Mouse (Mus musculus) CH12.LX (cell line): ENCODE results near the gene Syngr2. TPM values are rescaled to one million over a fixed set of nuclear protein-coding genes. Genes with fewer than 3 reads are reported as not detected.

Experiments used
- DNase-seq: peaks from one replicate; pipeline ENCODE4 v3.0.0-alpha.2; 2013; ENCODE audit errors: extremely low read depth
- H3K27ac ChIP-seq: 2 replicates; pipeline ENCODE4 v1.5.1; 2012; ENCODE audit warnings: low read depth, mild to moderate bottlenecking, control low read depth, moderate library complexity; ENCODE audit not compliant: insufficient read depth
- H3K27me3 ChIP-seq: replicated peaks from 2 replicates; pipeline ENCODE3; 2012; ENCODE audit warnings: inconsistent platforms
- H3K36me3 ChIP-seq, 2 experiments: replicated peaks in 1 of 2; 2 replicates each; pipeline versions ENCODE3 to v1.6.1; 2012; ENCODE audit warnings: inconsistent platforms in 1 of 2, low read length in 1 of 2, mild to moderate bottlenecking in 1 of 2, mixed read lengths in 1 of 2, moderate library complexity in 1 of 2; ENCODE audit not compliant: control insufficient read depth in 1 of 2, insufficient read depth in 1 of 2
- H3K4me1 ChIP-seq, 2 experiments: 2 replicates each; pipeline ENCODE4 v1.6.1; 2012; ENCODE audit warnings: inconsistent platforms in 1 of 2, moderate library complexity in 1 of 2; ENCODE audit not compliant: insufficient read depth in 2 of 2, control insufficient read depth in 1 of 2
- H3K4me2 ChIP-seq: 2 replicates; pipeline ENCODE4 v1.6.1; 2012; ENCODE audit warnings: low read depth, mild to moderate bottlenecking, control low read depth; ENCODE audit not compliant: poor library complexity, insufficient read depth, severe bottlenecking
- H3K4me3 ChIP-seq, 3 experiments: fragments of 150-350 bp in 1 of 3; sonication (generic) in 1 of 3; replicated peaks in 1 of 3; 2 replicates each; pipeline versions ENCODE3 to v1.5.1; 2011 to 2012; ENCODE audit warnings: low read depth in 2 of 3, low read length in 2 of 3, mild to moderate bottlenecking in 2 of 3, moderate library complexity in 2 of 3, control low read depth in 1 of 3, improper control_type of control experiment in 1 of 3, inconsistent platforms in 1 of 3, mixed read lengths in 1 of 3; ENCODE audit not compliant: poor library complexity in 1 of 3
- H3K79me2 ChIP-seq: replicated peaks from 2 replicates; pipeline ENCODE4 v1.6.1; 2012; ENCODE audit warnings: mild to moderate bottlenecking, moderate library complexity; ENCODE audit not compliant: control insufficient read depth, poor library complexity, insufficient read depth, severe bottlenecking; ENCODE audit errors: extremely low read depth
- H3K9ac ChIP-seq: 2 replicates; pipeline ENCODE4 v1.6.1; 2012; ENCODE audit warnings: low read depth, mild to moderate bottlenecking, control low read depth, moderate library complexity; ENCODE audit not compliant: insufficient read depth
- H3K9me3 ChIP-seq: replicated peaks from 2 replicates; pipeline ENCODE3; 2012; ENCODE audit warnings: low read length, inconsistent platforms, mixed read lengths
- BHLHE40 ChIP-seq: IDR thresholded peaks from 2 replicates; pipeline ENCODE4 v1.6.1; 2011; ENCODE audit warnings: mild to moderate bottlenecking, low read depth, low read length, improper control_type of control experiment
- CHD1 ChIP-seq: IDR thresholded peaks from 2 replicates; pipeline ENCODE4 v1.6.1; 2012; ENCODE audit warnings: low read depth, low read length, improper control_type of control experiment, inconsistent platforms
- CHD2 ChIP-seq: IDR thresholded peaks from 2 replicates; pipeline ENCODE4 v1.6.1; 2011; ENCODE audit warnings: low read length, improper control_type of control experiment
- CTCF ChIP-seq, 2 experiments: IDR thresholded peaks in 1 of 2; conservative IDR thresholded peaks in 1 of 2; 2 replicates each; pipeline ENCODE4 v1.5.1; 2011 to 2012; ENCODE audit warnings: low read depth in 2 of 2, low read length in 2 of 2, improper control_type of control experiment in 1 of 2, inconsistent platforms in 1 of 2, mild to moderate bottlenecking in 1 of 2, moderate library complexity in 1 of 2
- E2F4 ChIP-seq: IDR thresholded peaks from 2 replicates; pipeline ENCODE4 v1.6.1; 2011; ENCODE audit warnings: low read depth, low read length, improper control_type of control experiment; ENCODE audit not compliant: insufficient replicate concordance
- ELF1 ChIP-seq: IDR thresholded peaks from 2 replicates; pipeline ENCODE4 v1.6.1; 2014; ENCODE audit warnings: low read depth, mild to moderate bottlenecking, inconsistent platforms, low read length, improper control_type of control experiment
- EP300 ChIP-seq: IDR thresholded peaks from 2 replicates; pipeline ENCODE4 v1.6.1; 2011; ENCODE audit warnings: low read length, improper control_type of control experiment
- ETS1 ChIP-seq: conservative IDR thresholded peaks from 2 replicates; pipeline ENCODE4 v1.6.1; 2012; ENCODE audit warnings: low read depth, mild to moderate bottlenecking, inconsistent platforms, low read length, improper control_type of control experiment, moderate library complexity
- GABPA ChIP-seq: IDR thresholded peaks from 2 replicates; pipeline ENCODE4 v1.6.1; 2012; ENCODE audit warnings: low read depth, low read length, improper control_type of control experiment, inconsistent platforms; ENCODE audit not compliant: insufficient replicate concordance
- HCFC1 ChIP-seq: IDR thresholded peaks from 2 replicates; pipeline ENCODE4 v1.6.1; 2012; ENCODE audit warnings: low read depth, mild to moderate bottlenecking, inconsistent platforms, low read length, improper control_type of control experiment
- IRF4 ChIP-seq: IDR thresholded peaks from 2 replicates; pipeline ENCODE4 v1.6.1; 2014; ENCODE audit warnings: low read depth, mild to moderate bottlenecking, inconsistent platforms, low read length, improper control_type of control experiment
- JUN ChIP-seq: IDR thresholded peaks from 2 replicates; pipeline ENCODE4 v1.6.1; 2011; ENCODE audit warnings: low read depth, mild to moderate bottlenecking, low read length, improper control_type of control experiment, moderate library complexity; ENCODE audit not compliant: insufficient read depth
- JUND ChIP-seq: conservative IDR thresholded peaks from 2 replicates; pipeline ENCODE4 v1.6.1; 2011; ENCODE audit warnings: low read depth, low read length, improper control_type of control experiment
- KAT2A ChIP-seq: IDR thresholded peaks from 2 replicates; pipeline ENCODE4 v1.6.1; 2012; ENCODE audit warnings: low read length, improper control_type of control experiment, inconsistent platforms; ENCODE audit not compliant: insufficient replicate concordance
- MAFK ChIP-seq: IDR thresholded peaks from 2 replicates; pipeline ENCODE4 v1.6.1; 2011; ENCODE audit warnings: low read length, improper control_type of control experiment; ENCODE audit not compliant: insufficient replicate concordance
- MAX ChIP-seq: IDR thresholded peaks from 2 replicates; pipeline ENCODE4 v1.6.1; 2011; ENCODE audit warnings: low read length, improper control_type of control experiment
- MAZ ChIP-seq: IDR thresholded peaks from 2 replicates; pipeline ENCODE4 v1.6.1; 2012; ENCODE audit warnings: low read depth, mild to moderate bottlenecking, inconsistent platforms, low read length, improper control_type of control experiment, moderate library complexity
- MEF2A ChIP-seq: IDR thresholded peaks from 2 replicates; pipeline ENCODE4 v1.6.1; 2014; ENCODE audit warnings: low read depth, mild to moderate bottlenecking, inconsistent platforms, low read length, improper control_type of control experiment, borderline replicate concordance
- MXI1 ChIP-seq: IDR thresholded peaks from 2 replicates; pipeline ENCODE4 v1.6.1; 2011; ENCODE audit warnings: mild to moderate bottlenecking, low read depth, low read length, improper control_type of control experiment
- MYC ChIP-seq: IDR thresholded peaks from 2 replicates; pipeline ENCODE4 v1.6.1; 2011; ENCODE audit warnings: low read depth, mild to moderate bottlenecking, improper control_type of control experiment, low read length
- NELFE ChIP-seq: IDR thresholded peaks from 2 replicates; pipeline ENCODE4 v1.6.1; 2011; ENCODE audit warnings: low read depth, low read length, improper control_type of control experiment
- NRF1 ChIP-seq: IDR thresholded peaks from 2 replicates; pipeline ENCODE4 v1.6.1; 2014; ENCODE audit warnings: low read depth, mild to moderate bottlenecking, inconsistent platforms, low read length, improper control_type of control experiment, moderate library complexity
- PAX5 ChIP-seq: IDR thresholded peaks from 2 replicates; pipeline ENCODE4 v1.6.1; 2012; ENCODE audit warnings: low read length, inconsistent platforms, mixed read lengths
- POLR2AphosphoS2 ChIP-seq: IDR thresholded peaks from 2 replicates; pipeline ENCODE4 v1.6.1; 2011; ENCODE audit warnings: low read depth, low read length, improper control_type of control experiment
- RAD21 ChIP-seq: IDR thresholded peaks from 2 replicates; pipeline ENCODE4 v1.6.1; 2011; ENCODE audit warnings: low read depth, mild to moderate bottlenecking, low read length, improper control_type of control experiment, moderate library complexity
- RCOR1 ChIP-seq: conservative IDR thresholded peaks from 2 replicates; pipeline ENCODE4 v1.6.1; 2012; ENCODE audit warnings: low read depth, mild to moderate bottlenecking, inconsistent platforms, low read length, improper control_type of control experiment
- SIN3A ChIP-seq: IDR thresholded peaks from 2 replicates; pipeline ENCODE4 v1.6.1; 2012; ENCODE audit warnings: low read length, improper control_type of control experiment, inconsistent platforms
- SMC3 ChIP-seq: IDR thresholded peaks from 2 replicates; pipeline ENCODE4 v1.6.1; 2011; ENCODE audit warnings: low read depth, low read length, improper control_type of control experiment
- TBP ChIP-seq: conservative IDR thresholded peaks from 2 replicates; pipeline ENCODE4 v1.6.1; 2011; ENCODE audit warnings: low read depth, low read length, improper control_type of control experiment
- TCF12 ChIP-seq: IDR thresholded peaks from 2 replicates; pipeline ENCODE4 v1.6.1; 2014; ENCODE audit warnings: low read depth, mild to moderate bottlenecking, inconsistent platforms, low read length, improper control_type of control experiment
- UBTF ChIP-seq: IDR thresholded peaks from 2 replicates; pipeline ENCODE4 v1.6.1; 2012; ENCODE audit warnings: low read depth, mild to moderate bottlenecking, inconsistent platforms, low read length, improper control_type of control experiment, moderate library complexity
- USF1 ChIP-seq: IDR thresholded peaks from 2 replicates; pipeline ENCODE4 v1.6.1; 2014; ENCODE audit warnings: low read depth, mild to moderate bottlenecking, inconsistent platforms, low read length, improper control_type of control experiment
- USF2 ChIP-seq: conservative IDR thresholded peaks from 2 replicates; pipeline ENCODE4 v1.6.1; 2011; ENCODE audit warnings: low read depth, low read length, improper control_type of control experiment
- ZC3H11A ChIP-seq: IDR thresholded peaks from 2 replicates; pipeline ENCODE4 v1.6.1; 2012; ENCODE audit warnings: low read depth, mild to moderate bottlenecking, inconsistent platforms, low read length, improper control_type of control experiment
- ZKSCAN1 ChIP-seq: IDR thresholded peaks from 2 replicates; pipeline ENCODE4 v1.6.1; 2012; ENCODE audit warnings: low read depth, inconsistent platforms, low read length, improper control_type of control experiment, borderline replicate concordance
- ZMIZ1 ChIP-seq: IDR thresholded peaks from 2 replicates; pipeline ENCODE4 v1.6.1; 2012; ENCODE audit warnings: low read depth, mild to moderate bottlenecking, inconsistent platforms, low read length, improper control_type of control experiment
- ZNF384 ChIP-seq: IDR thresholded peaks from 2 replicates; pipeline ENCODE4 v1.6.1; 2012; ENCODE audit warnings: low read depth, low read length, improper control_type of control experiment, inconsistent platforms
- dilution Hi-C: fragments of 300-500 bp; cut with MboI; formaldehyde crosslinking; loops from 2 replicates; pipeline ENCODE4 v1.14.3; 2020; ENCODE audit warnings: low sequenced_read_pairs; ENCODE audit not compliant: extremely low pct_unique_long_range_greater_than_20kb, extremely low pct_ligation_motif_present
- in situ Hi-C: fragments of 300-500 bp; cut with MboI; formaldehyde crosslinking; loops from 3 replicates; pipeline ENCODE4 v1.14.3; 2019; ENCODE audit warnings: low sequenced_read_pairs, low pct_ligation_motif_present, low pct_unique_long_range_greater_than_20kb, mixed read lengths
- polyA plus RNA-seq: library from polyadenylated mRNA; unstranded; fragments of >175 nt; gene quantifications from 2 replicates; pipeline ENCODE4 v1.2.1, GENCODE M21; 2012; ENCODE audit warnings: low read depth; ENCODE audit not compliant: insufficient read length
- total RNA-seq, 2 experiments: library from RNA; depleted of rRNA; stranded (reverse); fragments of 300-350 nt in 1 of 2; fragments of >200 nt in 1 of 2; gene quantifications; 2 replicates each; pipeline ENCODE4 v1.2.3; 2012 to 2014

Gene Syngr2
- total and polyA plus RNA-seq, 3 experiments: 409 to 654 (median 553) TPM

GRCm38 (mm10) chr11:117832086-117832969 is 22.9 kb downstream of the Syngr2 start:
- dilution Hi-C loops: no loop called here
- Histone ChIP-seq H3K4me1 (peaks cover 11 to 39% of the 10 kb centered on the region in 2 experiments), H3K4me2 (peak overlapping the region; percentile 75), H3K27ac (peak overlapping the region; percentile 52), H3K4me3 (peak overlapping the region; percentile 51 to 65 (median 62)), H3K9me3 (no peaks in the 10 kb centered on the region), H3K27me3 (no peaks in the 10 kb centered on the region), H3K36me3 (peaks cover 3 to 28% of the 10 kb centered on the region in 2 experiments), H3K9ac (peak overlapping the region; percentile 35), H3K79me2 (peaks cover 4% of the 10 kb centered on the region)
- in situ Hi-C loops: no loop called here
- DNase-seq: peak; percentile 97
- TF ChIP-seq PAX5 (no peak), JUND (no peak), TBP (peak; percentile 78; the same call in 1 of the 2 replicates), CHD1 (no peak), NELFE (peak; percentile 43; the same call in 1 of the 2 replicates), EP300 (no peak; the same call in 1 of the 2 replicates), SMC3 (peak; percentile 63), MYC (peak; percentile 87; the same call in 1 of the 2 replicates), USF2 (no peak; the same call in 1 of the 2 replicates), NRF1 (no peak), TCF12 (peak; percentile 38; the same call in 1 of the 2 replicates), GABPA (no peak), RCOR1 (no peak), CTCF (conservative IDR thresholded peaks at IDR 0.05 in 1 of 2, IDR thresholded peaks at IDR 0.05 in 1 of 2; ENCODE audit: low read depth in 2 of 2, low read length in 2 of 2) (peak; percentile 66 to 92), IRF4 (peak; percentile 32; the same call in 1 of the 2 replicates), RAD21 (peak; percentile 65), HCFC1 (peak; percentile 54), E2F4 (no peak), SIN3A (peak; percentile 99), POLR2AphosphoS2 (peak; percentile 47; the same call in 1 of the 2 replicates), UBTF (0 out of 2 replicates have a peak, but pooled peaks have one; percentile 59), MXI1 (peak; percentile 90), ZC3H11A (no peak), MAZ (peak; percentile 77; the same call in 1 of the 2 replicates), MEF2A (peak; percentile 27; the same call in 1 of the 2 replicates), ETS1 (peak; percentile 67; the same call in 1 of the 2 replicates), USF1 (no peak), JUN (no peak), ZKSCAN1 (no peak), ELF1 (peak; percentile 69), ZMIZ1 (peak; percentile 22), CHD2 (peak; percentile 72; the same call in 1 of the 2 replicates), KAT2A (no peak), MAX (peak; percentile 81), MAFK (no peak), BHLHE40 (peak; percentile 62; the same call in 1 of the 2 replicates), ZNF384 (no peak)
